Mouse (Mus musculus): ENCODE measurements around the gene Pias1.
A peak's percentile ranks its signal among the peaks of the same experiment; 100 is the strongest.
"Not testable (repeated sequence)": the region's sequence is repeated elsewhere in the genome, so short reads cannot be mapped to it uniquely, and the experiment has no call there.

The Pias1 gene

GRCm38 (mm10) chr9:62944063-62944462, 43.7 kb downstream of the Pias1 start:
- no peak for DNase-seq (ENCODE audit: low read depth, low spot score)

DNA sequence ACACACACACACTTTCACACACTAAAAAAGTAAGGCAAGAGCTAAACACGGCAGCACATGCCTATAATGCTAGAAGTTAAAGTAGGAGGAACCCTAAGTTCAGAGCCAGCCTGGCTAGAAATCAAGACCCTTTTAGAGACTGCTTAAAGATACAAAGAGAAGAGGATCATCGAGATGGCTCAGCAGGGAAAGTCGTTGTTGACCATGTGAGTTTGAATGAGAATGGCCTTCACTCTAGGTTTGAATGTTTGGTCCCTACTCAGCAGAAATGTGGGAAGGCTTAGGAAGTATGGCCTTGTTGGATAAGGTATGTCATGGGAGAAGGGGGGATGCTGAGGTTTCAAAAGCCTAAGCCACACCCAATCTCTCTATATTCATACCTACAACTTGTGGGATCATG, 46.8 kb downstream of the Pias1 start:
- no peak for DNase-seq (ENCODE audit: low read depth, low spot score)

DNA sequence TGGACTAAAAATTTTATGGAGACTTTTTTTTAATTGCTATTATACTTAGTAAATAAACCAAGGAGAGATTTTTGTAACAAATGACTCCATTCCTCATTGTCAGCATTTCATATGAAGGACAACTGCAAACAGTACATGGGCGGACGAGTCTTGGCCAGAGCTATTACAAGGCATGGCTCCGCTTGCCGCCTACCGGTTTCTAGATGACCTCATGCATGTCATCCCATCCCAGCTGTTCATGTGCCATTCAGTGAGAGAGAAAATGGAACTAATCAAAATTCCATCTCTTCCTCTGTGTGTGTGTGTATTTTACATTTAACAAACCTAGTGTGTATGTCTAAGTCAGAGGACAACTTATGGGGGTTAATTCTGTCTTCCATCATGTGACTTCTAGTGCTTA, 51.9 kb downstream of the Pias1 start:
- peak; percentile 25 for DNase-seq (ENCODE audit: low read depth, low spot score)

- no peak for DNase-seq (ENCODE audit: low read depth, low spot score)
Measured at GRCm38 (mm10) chr9:62934700-62935400, 52.9 kb downstream of the Pias1 start.

GRCm38 (mm10) chr9:62932575-62933339, 55.0 kb downstream of the Pias1 start:
- DNase-seq (ENCODE audit: low read depth, low spot score): peak; percentile 30

GRCm38 (mm10) chr9:62924886-62925610, 62.7 kb downstream of the Pias1 start:
- no peak for DNase-seq (ENCODE audit: low read depth, low spot score)

- no peak for DNase-seq (ENCODE audit: low read depth, low spot score)
Measured at GRCm38 (mm10) chr9:62920877-62921276, 66.8 kb downstream of the Pias1 start.

GRCm38 (mm10) chr9:62917059-62917458, 70.7 kb downstream of the Pias1 start:
- DNase-seq (ENCODE audit: low read depth, low spot score): no peak

- no peak for DNase-seq (ENCODE audit: low read depth, low spot score)
Measured at GRCm38 (mm10) chr9:62913390-62914069, 74.2 kb downstream of the Pias1 start.

- no peak for DNase-seq (ENCODE audit: low read depth, low spot score)
Measured at GRCm38 (mm10) chr9:62905039-62905438, 82.7 kb downstream of the Pias1 start.

- DNase-seq (ENCODE audit: low read depth, low spot score): no peak
Measured at GRCm38 (mm10) chr9:62903841-62904240, 83.9 kb downstream of the Pias1 start.

GRCm38 (mm10) chr9:62901736-62902135, 86.0 kb downstream of the Pias1 start:
- DNase-seq (ENCODE audit: low read depth, low spot score): no peak

DNA sequence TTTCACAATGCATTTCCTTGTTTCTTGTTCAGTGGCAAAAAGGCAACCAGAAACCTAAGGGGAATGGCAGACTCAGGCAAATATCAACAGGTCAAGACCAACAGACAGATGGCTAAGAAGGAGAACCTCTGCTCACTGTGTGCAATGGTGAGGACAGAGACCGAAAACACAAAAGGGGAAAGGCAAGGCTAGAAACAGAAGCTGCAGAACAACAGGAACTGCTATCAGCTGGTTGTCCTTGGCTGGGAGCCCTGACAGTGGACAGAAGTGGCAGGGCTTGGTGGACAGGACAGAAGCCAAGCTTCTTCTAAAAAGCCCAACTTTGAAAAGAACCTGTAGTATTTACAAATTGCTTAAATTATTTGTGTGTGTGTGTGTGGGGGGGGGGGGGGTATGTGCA, 93.2 kb downstream of the Pias1 start:
- peak; percentile 25 for DNase-seq (ENCODE audit: low read depth, low spot score)

- DNase-seq (ENCODE audit: low read depth, low spot score): peak; percentile 67
Measured at GRCm38 (mm10) chr9:62881871-62882270, 105.9 kb downstream of the Pias1 start.

DNA sequence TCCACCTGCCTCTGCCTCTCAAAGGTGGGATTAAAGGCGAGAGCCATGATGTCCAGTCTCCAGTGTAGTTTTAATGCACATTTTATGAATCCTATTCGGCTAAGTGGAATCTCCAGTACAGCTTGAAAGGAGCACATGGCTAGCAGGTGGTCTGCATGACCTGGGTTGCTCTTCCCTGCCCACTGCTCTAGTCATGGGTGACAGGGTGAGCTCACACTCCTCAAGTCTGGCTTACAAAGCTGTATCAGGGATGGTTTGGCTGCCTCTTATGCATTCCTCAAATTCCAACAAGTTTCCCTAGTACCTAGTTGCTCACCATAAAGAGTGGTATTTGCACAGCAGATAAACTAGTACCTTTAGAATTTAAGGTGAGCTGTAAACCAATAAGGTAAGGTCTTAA, 109.9 kb downstream of the Pias1 start:
- no peak for DNase-seq (ENCODE audit: low read depth, low spot score)

DNA sequence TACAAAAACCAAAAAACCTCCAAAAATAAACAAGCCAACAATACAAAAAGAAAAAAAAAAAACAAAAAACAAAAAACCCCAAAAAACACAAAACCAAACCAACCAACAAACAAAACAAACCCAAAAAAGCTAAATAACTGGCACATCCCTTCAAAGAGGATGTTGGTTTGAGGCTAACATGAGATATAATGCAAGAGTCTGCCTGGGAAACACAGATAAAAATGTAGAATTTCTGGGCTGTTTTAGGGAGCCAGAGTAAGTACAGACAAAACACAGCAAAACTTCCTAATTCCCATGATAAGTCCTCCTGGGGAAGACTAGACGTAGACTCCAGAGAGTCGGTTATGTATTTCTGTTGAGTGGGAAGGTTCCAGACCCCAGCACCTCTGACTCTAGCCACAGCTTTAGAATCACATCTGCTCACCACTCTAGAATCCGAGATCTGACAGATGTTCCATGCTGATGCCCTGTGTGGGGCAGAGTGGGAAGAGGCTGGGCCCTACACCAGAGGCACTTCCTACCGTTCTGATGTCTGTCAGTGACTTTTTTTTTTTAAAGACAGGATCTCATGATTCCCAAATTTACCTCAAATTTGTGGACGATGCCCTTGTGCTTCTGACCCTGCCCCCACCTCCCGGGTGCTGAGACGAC, 110.6 kb downstream of the Pias1 start:
- DNase-seq (ENCODE audit: low read depth, low spot score): no peak

DNA sequence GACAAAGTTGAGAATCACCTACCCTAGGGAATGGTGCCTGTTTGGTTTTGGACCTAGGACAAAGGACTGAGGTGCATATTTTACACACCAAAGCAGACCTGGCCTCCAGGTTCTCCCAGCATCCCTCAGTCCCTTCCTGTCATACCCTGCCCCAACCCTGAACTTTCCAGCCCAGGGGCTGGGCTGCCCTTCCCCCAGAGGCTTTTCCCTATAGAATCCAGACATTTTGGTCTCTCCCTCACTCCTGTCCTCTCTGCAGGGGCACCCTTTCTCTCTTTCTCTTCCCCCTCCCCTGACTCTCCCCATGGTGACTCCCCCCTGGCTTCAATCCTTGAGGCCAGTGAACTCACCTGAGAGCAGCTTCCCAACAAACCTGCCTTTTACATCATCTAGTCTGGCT, 117.0 kb downstream of the Pias1 start:
- no peak for DNase-seq (ENCODE audit: low read depth, low spot score)

GRCm38 (mm10) chr9:62869236-62869635, 118.5 kb downstream of the Pias1 start:
- not testable (repeated sequence) for DNase-seq (ENCODE audit: low read depth, low spot score)

DNA sequence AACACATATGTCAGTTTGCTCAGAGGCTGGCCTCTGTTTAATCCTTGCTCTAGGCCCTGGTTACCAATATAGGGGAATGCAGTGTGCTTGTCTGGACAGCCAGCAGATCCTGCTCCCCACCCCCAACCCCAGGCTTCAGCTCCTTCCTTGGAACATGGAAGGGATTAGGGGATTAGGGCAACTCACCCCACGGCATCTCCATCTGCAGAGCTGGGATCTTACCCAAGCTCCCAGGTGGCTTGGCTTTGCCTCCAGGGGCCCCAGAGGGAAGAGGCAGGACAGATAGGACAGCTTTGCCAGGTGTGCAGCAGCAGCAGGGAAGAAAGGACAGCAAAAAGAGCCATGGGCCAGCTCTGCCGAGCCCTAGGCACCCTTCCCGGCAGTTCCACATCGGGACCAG, 126.9 kb downstream of the Pias1 start:
- no peak for DNase-seq (ENCODE audit: low read depth, low spot score)

- DNase-seq (ENCODE audit: low read depth, low spot score): not testable (repeated sequence)
Measured at GRCm38 (mm10) chr9:62860102-62860501, 127.6 kb downstream of the Pias1 start.

DNA sequence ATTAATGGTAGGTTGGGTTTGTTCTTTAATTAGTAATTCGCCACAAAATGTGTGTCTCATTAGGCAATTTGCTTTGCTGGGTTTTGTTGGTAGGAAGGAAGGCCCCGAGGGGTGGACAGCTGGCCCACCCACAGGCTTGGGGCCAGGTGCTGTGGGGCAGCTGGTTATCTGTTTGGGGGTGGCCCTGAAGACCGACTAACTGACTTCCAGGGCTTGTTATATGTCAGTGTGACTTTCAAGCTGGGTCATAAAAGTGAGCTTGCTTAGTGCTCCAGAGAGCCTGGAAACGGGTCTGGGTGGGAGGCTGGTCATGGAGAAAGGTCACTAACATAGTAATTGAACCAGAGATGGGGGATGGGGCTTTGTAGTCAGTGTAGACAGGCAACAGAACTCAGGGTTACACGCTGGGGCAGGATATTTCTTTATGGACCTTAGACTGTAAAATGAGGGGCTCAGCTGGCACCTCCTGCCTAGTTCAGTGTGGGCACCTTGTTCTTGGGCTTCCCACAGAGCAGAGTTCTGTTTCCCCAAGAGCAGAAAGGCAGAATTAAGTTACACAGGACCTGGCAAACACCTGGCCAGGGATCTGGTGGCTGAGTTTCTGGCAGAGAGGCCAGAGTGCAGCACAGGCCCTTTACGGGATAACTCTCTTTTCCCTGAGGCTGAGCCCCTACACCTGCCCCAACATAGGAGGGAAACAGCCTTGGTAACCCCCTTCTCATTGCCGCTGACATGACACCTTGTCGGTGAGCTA, 129.3 kb downstream of the Pias1 start:
- DNase-seq (ENCODE audit: low read depth, low spot score): no peak

Measured in skeletal muscle tissue, adult 2 months (tissue).